Mouse (Mus musculus) hindbrain, embryonic 16.5 days (tissue): ENCODE data around the gene Grik3. TPM values are rescaled to one million over a fixed set of nuclear protein-coding genes. Genes with fewer than 3 reads are reported as not detected.
A peak's percentile ranks its signal among the peaks of the same experiment; 100 is the strongest.

Experiments used
- ATAC-seq: fragments of 200-750 bp; cut with Nextera tagmentation; 2 replicates; pipeline ENCODE4 v1.8.0; 2017; ENCODE audit warnings: moderate TSS enrichment, moderate library complexity
- H3K27ac ChIP-seq: fragments of 300-500 bp; sonication (generic); 2 replicates; pipeline ENCODE4 v1.5.1; 2014; ENCODE audit warnings: low read depth, mild to moderate bottlenecking, control low read depth, low read length, moderate library complexity
- H3K27me3 ChIP-seq: fragments of 300-500 bp; sonication (generic); replicated peaks from 2 replicates; pipeline ENCODE4 v1.6.1; 2014; ENCODE audit warnings: low read length; ENCODE audit not compliant: control insufficient read depth, insufficient read depth
- H3K36me3 ChIP-seq: fragments of 300-500 bp; sonication (generic); 2 replicates; pipeline ENCODE4 v1.6.1; 2014; ENCODE audit warnings: mild to moderate bottlenecking, low read length, moderate library complexity, mixed read lengths; ENCODE audit not compliant: control insufficient read depth, insufficient read depth
- H3K4me1 ChIP-seq: fragments of 300-500 bp; sonication (generic); 2 replicates; pipeline ENCODE4 v1.6.1; 2014; ENCODE audit warnings: low read depth, low read length; ENCODE audit not compliant: control insufficient read depth, insufficient read depth
- H3K4me2 ChIP-seq: fragments of 300-500 bp; sonication (generic); 2 replicates; pipeline ENCODE4 v1.6.1; 2014; ENCODE audit warnings: mild to moderate bottlenecking, low read length, control low read depth, moderate library complexity
- H3K4me3 ChIP-seq: fragments of 300-500 bp; sonication (generic); 2 replicates; pipeline ENCODE4 v1.5.1; 2014; ENCODE audit warnings: mild to moderate bottlenecking, low read length, control low read depth, moderate library complexity
- H3K9ac ChIP-seq: fragments of 300-500 bp; sonication (generic); 2 replicates; pipeline ENCODE4 v1.6.1; 2014; ENCODE audit warnings: low read depth, mild to moderate bottlenecking, control low read depth, low read length, moderate library complexity
- H3K9me3 ChIP-seq: fragments of 300-500 bp; sonication (generic); 2 replicates; pipeline ENCODE4 v1.6.1; 2014; ENCODE audit warnings: mild to moderate bottlenecking, low read length, moderate library complexity; ENCODE audit not compliant: control insufficient read depth
- WGBS: fragments of 180-500 bp; shearing (Covaris S2); extraction: QIAGEN DNeasy Blood & Tissue Kit; methylation state at CpG from one replicate; pipeline ENCODE4 v1.1.7; 2014; 5-methylcytosine and 5-hydroxymethylcytosine counted together
- polyA plus RNA-seq: library from polyadenylated mRNA; unstranded; fragments of >200 nt; fragmentation: Nextera tagmentation; extraction: Ambion mirVana; gene quantifications from 2 replicates; pipeline ENCODE4 v1.2.1, GENCODE M21; 2015

Grik3 gene
- polyA plus RNA-seq, 1 experiment from 2014 or later = 5.5 TPM

GRCm38 (mm10) chr4:125497471-125497870 is 7.0 kb downstream of the Grik3 start:
- H3K36me3 ChIP-seq = no peaks in the 10 kb centered on the region
- no peak overlapping the region for H3K4me3 ChIP-seq
- peaks cover 4% of the 10 kb centered on the region for H3K27me3 ChIP-seq
- no peak for ATAC-seq
- H3K9me3 ChIP-seq = no peaks in the 10 kb centered on the region
- no peak overlapping the region for H3K27ac ChIP-seq
- 0 out of 2 replicates have a peak overlapping the region, but pooled peaks have one; percentile 12 for H3K4me2 ChIP-seq
- no peak overlapping the region for H3K9ac ChIP-seq
- WGBS = 49% methylated on average over 7 of the region's 7 CpGs
- H3K4me1 ChIP-seq = peaks cover 34% of the 10 kb centered on the region

DNA sequence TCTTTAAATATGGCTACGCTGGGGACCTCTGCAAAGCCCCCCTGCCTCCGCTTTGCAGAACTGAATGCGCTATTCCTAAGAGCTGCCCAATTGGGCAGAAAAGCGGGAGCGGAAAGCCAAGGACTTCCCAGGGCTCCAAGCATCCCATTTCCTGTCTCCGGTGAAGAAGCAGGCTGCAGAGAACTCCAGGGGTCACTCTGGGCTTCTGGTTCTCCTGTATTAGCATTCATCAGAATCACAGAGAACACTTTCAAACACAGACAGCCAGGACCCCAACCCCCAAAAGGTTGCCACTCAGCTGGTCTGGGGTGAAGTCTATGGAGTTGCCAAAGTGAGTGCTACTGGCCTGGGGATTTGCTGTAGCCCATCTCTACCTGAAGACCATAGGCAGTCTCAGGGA is 8.4 kb downstream of the Grik3 start:
- Histone ChIP-seq H3K9ac (no peak overlapping the region), H3K36me3 (no peaks in the 10 kb centered on the region), H3K4me2 (peak overlapping the region; percentile 27; the same call in 1 of the 2 replicates)

DNA sequence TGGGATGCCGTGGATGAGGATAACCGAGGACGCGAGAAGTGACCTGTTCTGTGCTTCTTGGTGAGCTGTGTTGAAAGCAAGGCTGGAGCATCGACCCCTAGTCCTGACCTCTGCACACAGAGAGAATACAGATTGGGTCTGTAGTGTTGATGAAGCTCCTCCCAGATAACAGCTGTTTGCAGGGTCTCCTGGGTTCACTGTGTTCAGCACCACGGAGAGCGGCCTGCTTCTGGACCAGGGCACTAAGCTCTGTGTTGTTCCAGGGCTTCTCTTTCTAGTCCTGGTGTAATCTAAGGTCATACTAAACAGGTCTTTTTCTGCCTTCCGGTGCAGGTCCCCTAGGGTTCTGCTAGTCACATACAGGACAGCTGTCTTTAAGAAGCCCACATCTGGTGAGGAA is 12.4 kb downstream of the Grik3 start:
- H3K27me3 ChIP-seq = no peaks in the 10 kb centered on the region
- ATAC-seq = no peak
- 55% methylated on average over 8 of the region's 8 CpGs for WGBS
- H3K4me3 ChIP-seq = no peak overlapping the region
- H3K9ac ChIP-seq = no peak overlapping the region
- no peak overlapping the region for H3K27ac ChIP-seq
- H3K4me2 ChIP-seq = no peak overlapping the region
- H3K4me1 ChIP-seq = peaks cover 3% of the 10 kb centered on the region
- no peaks in the 10 kb centered on the region for H3K36me3 ChIP-seq
- no peaks in the 10 kb centered on the region for H3K9me3 ChIP-seq

More for the DNA sequence above, 8.4 kb downstream of the Grik3 start:
- WGBS = 10% methylated on average over 6 of the region's 6 CpGs
- Histone ChIP-seq H3K27me3 (peaks cover 4% of the 10 kb centered on the region), H3K4me3 (no peak overlapping the region), H3K9me3 (no peaks in the 10 kb centered on the region), H3K27ac (no peak overlapping the region), H3K4me1 (peaks cover 22% of the 10 kb centered on the region)
- no peak for ATAC-seq

DNA sequence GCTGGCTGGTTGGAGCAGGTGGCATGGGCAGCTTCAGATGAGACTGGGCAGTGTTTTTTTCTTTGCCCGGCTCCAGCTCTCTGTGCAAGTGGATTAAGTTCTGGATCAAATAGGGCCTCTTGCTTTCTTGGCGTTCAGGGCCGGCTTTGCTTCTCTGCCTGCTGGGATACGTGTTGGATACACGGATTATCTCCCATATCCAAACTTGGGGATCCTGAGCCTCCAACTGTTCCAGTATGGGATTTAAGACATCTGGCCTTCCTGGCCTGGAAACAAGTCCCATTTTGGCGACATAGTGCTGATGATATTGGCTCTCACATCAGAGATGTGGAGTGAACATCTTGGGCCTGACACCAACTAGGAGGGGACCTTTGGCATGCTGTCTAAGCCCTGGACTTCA is 21.9 kb downstream of the Grik3 start:
- WGBS = 64% methylated on average over 6 of the region's 6 CpGs
- H3K9ac ChIP-seq = no peak overlapping the region
- ATAC-seq = no peak
- no peak overlapping the region for H3K27ac ChIP-seq
- no peaks in the 10 kb centered on the region for H3K9me3 ChIP-seq
- no peak overlapping the region for H3K4me3 ChIP-seq
- H3K27me3 ChIP-seq = no peaks in the 10 kb centered on the region
- no peaks in the 10 kb centered on the region for H3K36me3 ChIP-seq
- H3K4me2 ChIP-seq = no peak overlapping the region
- H3K4me1 ChIP-seq = peaks cover 5% of the 10 kb centered on the region; the same call in 1 of the 2 replicates

GRCm38 (mm10) chr4:125515646-125516045 is 25.1 kb downstream of the Grik3 start:
- H3K9ac ChIP-seq = no peak overlapping the region
- H3K4me1 ChIP-seq = peaks cover 5% of the 10 kb centered on the region; the same call in 1 of the 2 replicates
- peak; percentile 35; the same call in 1 of the 2 replicates for ATAC-seq
- no peak overlapping the region for H3K4me3 ChIP-seq
- no peaks in the 10 kb centered on the region for H3K36me3 ChIP-seq
- H3K4me2 ChIP-seq = no peak overlapping the region
- no peaks in the 10 kb centered on the region for H3K9me3 ChIP-seq
- WGBS = 43% methylated on average over 13 of the region's 13 CpGs
- H3K27ac ChIP-seq = no peak overlapping the region
- no peaks in the 10 kb centered on the region for H3K27me3 ChIP-seq

DNA sequence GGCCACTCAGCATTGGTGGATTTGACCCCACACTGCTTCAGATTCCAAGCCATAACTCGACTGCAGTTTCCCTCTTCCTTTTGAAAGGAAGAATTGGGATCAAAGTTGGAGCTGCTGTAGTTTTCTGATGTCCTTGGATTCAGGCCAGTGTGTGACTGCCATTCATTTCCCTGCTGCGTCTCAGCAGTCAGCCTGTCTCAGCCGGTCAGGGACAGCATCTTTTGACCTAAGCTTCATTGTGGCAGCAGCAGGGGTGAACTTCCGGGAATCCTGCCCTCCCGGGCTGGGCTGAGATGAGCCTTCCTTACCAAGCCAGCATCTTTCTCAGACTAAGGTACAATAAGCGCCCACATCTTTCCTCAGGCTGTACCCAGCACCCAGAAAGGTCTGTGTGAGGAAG is 26.1 kb downstream of the Grik3 start:
- no peak overlapping the region for H3K9ac ChIP-seq
- H3K4me1 ChIP-seq = peaks cover 5% of the 10 kb centered on the region; the same call in 1 of the 2 replicates
- no peaks in the 10 kb centered on the region for H3K36me3 ChIP-seq
- H3K4me2 ChIP-seq = no peak overlapping the region
- no peaks in the 10 kb centered on the region for H3K9me3 ChIP-seq
- WGBS = 40% methylated on average over 6 of the region's 6 CpGs
- no peak overlapping the region for H3K27ac ChIP-seq
- no peaks in the 10 kb centered on the region for H3K27me3 ChIP-seq
- no peak for ATAC-seq
- H3K4me3 ChIP-seq = no peak overlapping the region

- H3K36me3 ChIP-seq = no peaks in the 10 kb centered on the region
- H3K27ac ChIP-seq = no peak overlapping the region
- H3K4me1 ChIP-seq = peaks cover 5% of the 10 kb centered on the region; the same call in 1 of the 2 replicates
- no peaks in the 10 kb centered on the region for H3K27me3 ChIP-seq
- H3K4me2 ChIP-seq = no peak overlapping the region
- H3K4me3 ChIP-seq = no peak overlapping the region
- H3K9ac ChIP-seq = no peak overlapping the region
- 92% methylated on average over 5 of the region's 5 CpGs for WGBS
- no peak for ATAC-seq
- H3K9me3 ChIP-seq = no peaks in the 10 kb centered on the region
Measured at GRCm38 (mm10) chr4:125518861-125519260, 28.4 kb downstream of the Grik3 start.

- Histone ChIP-seq H3K4me2 (no peak overlapping the region), H3K4me3 (no peak overlapping the region), H3K9ac (no peak overlapping the region), H3K9me3 (no peaks in the 10 kb centered on the region), H3K27ac (no peak overlapping the region), H3K27me3 (no peaks in the 10 kb centered on the region), H3K36me3 (no peaks in the 10 kb centered on the region), H3K4me1 (no peaks in the 10 kb centered on the region)
- WGBS = 59% methylated on average over 7 of the region's 7 CpGs
- ATAC-seq = no peak
Measured at GRCm38 (mm10) chr4:125522931-125523330, 32.4 kb downstream of the Grik3 start.

- WGBS = 80% methylated on average over 4 of the region's 4 CpGs
Measured at GRCm38 (mm10) chr4:125525266-125525665, 34.8 kb downstream of the Grik3 start.

DNA sequence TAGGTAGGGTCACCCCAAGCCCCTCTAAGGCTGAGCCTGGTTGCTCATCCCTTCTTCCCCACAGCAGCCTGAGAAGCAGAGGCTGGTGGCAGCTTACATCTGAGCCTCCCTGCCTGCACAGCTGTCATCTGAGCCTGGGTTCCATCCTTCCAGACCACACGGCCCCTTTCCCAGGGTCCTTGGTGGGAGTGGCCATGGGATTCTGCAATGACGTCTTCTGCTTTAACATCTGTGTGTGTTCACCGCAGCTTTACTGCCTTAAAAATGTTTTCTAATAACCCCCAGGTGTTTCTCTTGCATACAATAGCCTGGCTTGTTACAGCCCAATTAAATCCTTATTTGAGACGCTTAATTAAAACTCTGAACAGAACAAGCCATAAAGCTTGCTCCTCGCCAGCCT is 35.9 kb downstream of the Grik3 start:
- Histone ChIP-seq H3K9me3 (peaks cover 2% of the 10 kb centered on the region; the same call in 1 of the 2 replicates), H3K4me2 (no peak overlapping the region), H3K27ac (no peak overlapping the region), H3K4me1 (no peaks in the 10 kb centered on the region), H3K9ac (no peak overlapping the region), H3K27me3 (no peaks in the 10 kb centered on the region), H3K4me3 (no peak overlapping the region), H3K36me3 (no peaks in the 10 kb centered on the region)
- no peak for ATAC-seq
- WGBS = 50% methylated on average over 5 of the region's 5 CpGs

More at GRCm38 (mm10) chr4:125525266-125525665, 34.8 kb downstream of the Grik3 start:
- Histone ChIP-seq H3K27me3 (no peaks in the 10 kb centered on the region), H3K4me1 (no peaks in the 10 kb centered on the region), H3K36me3 (no peaks in the 10 kb centered on the region), H3K4me2 (no peak overlapping the region), H3K4me3 (no peak overlapping the region), H3K9me3 (peaks cover 2% of the 10 kb centered on the region; the same call in 1 of the 2 replicates), H3K9ac (no peak overlapping the region), H3K27ac (no peak overlapping the region)
- ATAC-seq = no peak
